Mouse (Mus musculus) heart, postnatal 14 days (tissue): ENCODE results near the gene Pllp. TPM values are rescaled to one million over a fixed set of nuclear protein-coding genes. Genes with fewer than 3 reads are reported as not detected.
A peak's percentile ranks its signal among the peaks of the same experiment; 100 is the strongest.

ENCODE experiments used
- DNase-seq, 2 experiments: peaks; one replicate each; pipeline ENCODE4 v3.0.0; 2021 to 2022
- intact Hi-C: fragments of 180-260 bp; cut with DNase I; formaldehyde crosslinking; loops from one replicate; pipeline ENCODE4 v1.15.1; 2025
- long read RNA-seq, 2 experiments: library from polyadenylated mRNA; stranded (forward); transcript quantifications; one replicate each; pipeline ENCODE4 v2.0.0; 2021
- total RNA-seq, 2 experiments: library from RNA; stranded (reverse); gene quantifications; 2 replicates each; pipeline ENCODE4 v1.2.3; 2021

Gene Pllp
- under 1 TPM; 0.61 to 0.86 TPM for total RNA-seq
- long read RNA-seq, experiment 1, result 0 reads
- long read RNA-seq, experiment 2, result 0 reads

DNA sequence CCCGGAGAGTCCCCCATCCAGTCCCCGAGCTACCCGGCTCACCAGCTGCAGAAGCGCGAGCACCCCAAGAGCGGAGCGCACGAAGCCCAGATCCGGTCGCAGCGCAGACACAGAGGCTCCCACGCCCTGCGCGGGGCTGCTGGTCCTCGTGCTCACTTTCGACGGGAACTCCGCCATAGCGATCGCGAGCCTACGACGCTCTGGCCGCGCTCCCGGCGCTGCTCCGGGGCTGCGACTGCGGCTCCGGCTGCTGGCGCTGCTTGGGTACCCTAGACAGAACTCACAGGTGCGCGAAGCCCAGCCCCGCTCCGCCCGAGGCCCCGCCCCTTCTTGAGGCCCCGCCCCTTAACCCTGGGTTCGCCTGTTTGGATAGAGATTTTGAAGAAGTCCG lies at the start of gene Pllp:
Gene Pllp (minus strand): TSS at position 285 of the 391 bp plus-strand sequence.
- peak; percentile 31 to 49 for DNase-seq
- intact Hi-C loops, result no loop called here

DNA sequence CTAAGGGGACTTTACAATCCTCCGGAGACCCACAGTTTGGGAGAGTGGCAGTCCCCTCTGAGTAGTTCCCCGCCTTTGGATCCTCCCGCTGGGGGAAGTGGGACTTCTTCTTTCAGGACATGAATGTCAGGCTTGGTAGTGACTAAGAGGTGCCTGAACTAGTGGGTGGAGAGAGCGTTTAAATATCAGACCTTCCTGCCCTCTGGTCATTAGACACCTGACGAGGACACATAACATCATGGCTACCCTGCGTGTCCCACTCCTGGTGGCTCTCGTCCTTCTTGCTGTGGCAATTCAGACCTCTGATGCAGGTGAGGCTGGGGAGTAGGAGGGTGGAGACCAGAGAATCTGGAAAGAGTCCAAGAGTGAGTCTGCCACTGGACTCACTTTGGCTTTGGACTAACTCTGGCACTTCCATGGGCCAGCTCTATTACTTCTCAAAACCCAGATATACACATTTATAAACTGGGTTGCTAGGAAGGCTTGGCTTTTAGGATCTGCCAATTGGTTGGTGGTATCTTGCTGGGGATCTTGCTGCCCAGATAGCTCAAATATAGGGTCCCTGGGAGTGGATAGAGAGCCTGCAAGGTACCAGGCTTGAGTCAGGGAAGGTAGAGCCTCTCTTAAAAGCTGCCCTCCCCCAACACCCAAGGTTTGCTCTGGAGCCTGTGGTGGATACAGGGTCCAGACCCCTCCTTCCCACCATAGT lies 49.6 kb upstream of the Pllp start, which contains the start of gene Ccl22:
Gene Ccl22 (plus strand): TSS at position 115 of the 709 bp plus-strand sequence.
- intact Hi-C loops, result no loop called here
- DNase-seq, result no peak

DNA sequence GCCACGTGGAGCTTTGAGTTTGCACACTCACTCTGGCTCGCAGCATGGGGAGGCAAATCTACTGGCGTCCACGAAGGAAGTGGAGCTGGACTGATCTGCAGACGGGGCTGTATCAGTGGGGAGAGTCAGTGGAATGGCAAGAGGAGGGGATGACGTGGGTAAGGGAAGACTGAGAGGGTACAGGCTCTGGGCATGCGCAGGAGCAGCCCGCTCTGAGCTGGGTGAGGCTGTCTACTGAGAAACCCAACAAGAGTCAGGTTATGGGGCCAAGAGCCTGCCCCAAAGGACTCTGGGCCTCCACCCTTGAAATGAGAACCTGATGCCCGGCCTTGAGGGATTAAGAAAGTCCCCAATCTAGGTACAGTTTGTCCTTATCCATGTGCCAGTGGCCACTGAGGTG lies 48.9 kb upstream of the Pllp start:
- intact Hi-C loops, result no loop called here

GRCm38 (mm10) chr8:94744484-94744883 lies 48.4 kb upstream of the Pllp start:
- intact Hi-C loops, result no loop called here

More for the DNA sequence above, 48.9 kb upstream of the Pllp start:
- DNase-seq, result no peak

DNA sequence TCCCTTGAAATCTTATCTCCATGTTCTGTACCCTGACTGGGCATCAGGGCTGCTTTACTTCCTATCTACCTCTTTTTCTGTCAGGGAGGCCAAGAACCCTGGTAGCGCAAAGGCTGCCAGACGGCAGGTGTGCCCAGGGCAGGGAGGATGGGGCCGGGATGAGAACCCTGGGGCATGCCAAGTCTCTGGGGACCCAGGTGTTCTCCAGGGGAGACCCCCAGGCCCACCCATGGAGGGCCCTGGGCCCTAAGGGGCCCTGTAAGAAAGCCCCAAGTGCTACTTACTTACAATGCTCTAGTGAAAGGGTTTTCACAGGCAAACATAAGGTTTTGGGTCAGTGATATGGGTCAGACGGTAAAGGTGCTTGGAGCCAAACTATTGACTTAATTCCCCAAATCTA lies 45.6 kb upstream of the Pllp start:
- intact Hi-C loops, result no loop called here
- DNase-seq, result no peak

More at GRCm38 (mm10) chr8:94744484-94744883, 48.4 kb upstream of the Pllp start:
- DNase-seq, result no peak

- DNase-seq, result no peak
- intact Hi-C loops, result no loop called here
Measured at GRCm38 (mm10) chr8:94740591-94740990, 44.5 kb upstream of the Pllp start.

- DNase-seq, result no peak
- intact Hi-C loops, result no loop called here
Measured at GRCm38 (mm10) chr8:94739829-94740228, 43.8 kb upstream of the Pllp start.

GRCm38 (mm10) chr8:94735426-94736094 lies 39.5 kb upstream of the Pllp start:
- intact Hi-C loops, result no loop called here
- peak in 1 of 2 experiments; percentile 26 for DNase-seq

GRCm38 (mm10) chr8:94734735-94735350 lies 38.8 kb upstream of the Pllp start:
- intact Hi-C loops, result no loop called here
- no peak for DNase-seq

GRCm38 (mm10) chr8:94733821-94734465 lies 37.9 kb upstream of the Pllp start:
- DNase-seq, result no peak
- intact Hi-C loops, result no loop called here

DNA sequence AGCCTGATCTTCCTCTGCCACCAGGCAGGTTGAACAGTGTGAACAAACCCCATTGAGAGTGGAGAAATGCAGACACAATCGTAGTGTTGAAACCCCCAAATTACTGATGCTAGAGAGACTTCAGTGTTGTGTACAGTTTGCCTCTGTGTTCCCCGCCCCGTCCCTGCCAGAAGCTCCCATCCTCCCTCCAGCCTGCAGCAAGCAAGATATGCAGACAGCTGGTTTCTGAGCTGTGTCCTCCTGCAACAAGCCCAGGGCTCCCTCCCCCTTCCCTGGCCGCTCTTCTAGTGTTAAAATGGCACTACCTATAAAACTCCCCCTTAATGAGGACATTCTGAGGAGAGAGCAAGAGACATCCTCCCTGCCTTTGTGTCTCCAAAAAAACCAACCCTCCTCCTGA lies 33.2 kb upstream of the Pllp start:
- DNase-seq, result no peak
- intact Hi-C loops, result no loop called here

- intact Hi-C loops, result no loop called here
- DNase-seq, result no peak
Measured at GRCm38 (mm10) chr8:94725998-94726397, 29.9 kb upstream of the Pllp start.

- no peak for DNase-seq
- intact Hi-C loops, result no loop called here
Measured at GRCm38 (mm10) chr8:94716841-94717240, 20.8 kb upstream of the Pllp start.

DNA sequence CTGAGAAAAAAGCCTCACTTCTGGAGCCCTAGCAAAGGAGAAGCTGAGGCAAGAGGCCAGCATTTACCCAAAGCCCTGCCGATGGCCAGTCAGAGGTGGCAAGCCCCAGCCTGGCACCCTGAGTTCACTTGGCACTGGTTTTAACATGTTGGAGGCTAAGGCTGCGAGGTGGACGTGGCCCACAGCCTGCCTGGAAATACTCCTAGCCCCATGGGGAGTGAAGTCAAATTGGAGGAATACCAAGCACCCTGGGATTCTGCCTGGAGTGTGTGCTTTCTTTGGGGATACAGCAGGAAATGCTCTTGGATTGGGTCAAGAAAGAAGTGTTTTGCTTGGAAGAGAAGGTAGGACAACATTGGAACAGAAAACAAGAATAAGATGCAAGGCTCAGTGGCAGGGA lies 19.8 kb upstream of the Pllp start:
- intact Hi-C loops, result no loop called here
- no peak for DNase-seq

DNA sequence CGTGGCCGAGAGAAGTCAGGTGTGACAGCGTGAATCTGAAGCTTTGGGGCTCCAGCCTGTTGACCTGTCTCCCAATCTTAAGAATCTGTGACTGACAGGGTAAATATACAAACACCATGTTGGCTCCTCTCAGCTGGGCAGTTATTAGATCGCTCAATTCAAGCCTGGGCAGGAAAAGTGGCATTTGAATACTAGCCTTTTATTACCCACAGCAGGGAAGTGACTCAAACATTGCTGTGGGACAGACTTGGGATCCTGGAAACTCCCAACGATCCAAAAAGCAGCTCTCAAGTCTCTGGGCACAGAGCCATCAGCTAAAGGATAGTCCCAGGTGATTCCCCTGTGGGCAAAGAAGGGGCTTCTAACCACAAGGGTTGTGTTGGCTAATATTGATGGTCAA lies 18.5 kb upstream of the Pllp start:
- intact Hi-C loops, result no loop called here
- DNase-seq, result no peak

DNA sequence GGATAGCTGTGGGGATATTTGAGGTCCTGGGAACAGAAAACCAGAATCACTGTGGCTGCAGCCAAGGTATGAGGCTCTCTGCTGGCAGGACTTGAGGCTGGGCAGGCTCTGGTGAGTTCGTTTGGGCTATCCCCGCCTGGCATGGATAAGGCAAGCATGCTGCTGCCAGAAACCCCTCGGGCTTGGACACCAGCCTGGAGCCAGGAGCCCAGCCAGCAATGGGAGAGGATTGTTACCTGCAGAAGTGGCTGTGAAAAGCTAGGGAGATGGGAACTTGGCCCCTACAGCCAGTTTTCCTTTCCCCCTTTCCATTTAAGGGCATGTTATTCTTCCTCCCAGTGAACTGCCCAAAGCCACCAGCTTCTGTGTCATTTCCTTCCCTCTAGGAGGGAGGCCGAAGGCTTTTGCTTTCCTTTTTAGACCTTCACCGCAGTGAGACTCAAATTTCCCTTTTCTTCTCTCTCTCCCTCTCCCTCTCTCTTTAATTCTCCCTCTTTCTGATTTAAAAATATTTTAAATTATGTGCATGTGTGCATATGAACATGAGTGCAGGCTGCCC lies 15.2 kb upstream of the Pllp start:
- DNase-seq, result peak; percentile 58 to 70
- intact Hi-C loops, result no loop called here

GRCm38 (mm10) chr8:94710336-94710735 lies 14.3 kb upstream of the Pllp start:
- no peak for DNase-seq
- intact Hi-C loops, result no loop called here

- peak in 1 of 2 experiments; percentile 14 for DNase-seq
- intact Hi-C loops, result no loop called here
Measured at GRCm38 (mm10) chr8:94706732-94707395, 10.8 kb upstream of the Pllp start.

- no peak for DNase-seq
- intact Hi-C loops, result loop anchor here (2.0 kb wide), 1 partner anchor 203 kb away; no protein-coding TSS in a partner anchor
Measured at GRCm38 (mm10) chr8:94705581-94706245, 9.6 kb upstream of the Pllp start.

- intact Hi-C loops, result loop anchor here (1.0 to 2.0 kb wide), 2 partner anchors 108 to 204 kb away; no protein-coding TSS in a partner anchor
- DNase-seq, result no peak
Measured at GRCm38 (mm10) chr8:94704669-94704984, 8.5 kb upstream of the Pllp start.
